Mouse (Mus musculus): ENCODE measurements around the gene Zfp36l3. TPM values are rescaled to one million over a fixed set of nuclear protein-coding genes. Genes with fewer than 3 reads are reported as not detected.

Gene Zfp36l3
- not detected for polyA plus RNA-seq (2017; shearing (Covaris generic))

DNA sequence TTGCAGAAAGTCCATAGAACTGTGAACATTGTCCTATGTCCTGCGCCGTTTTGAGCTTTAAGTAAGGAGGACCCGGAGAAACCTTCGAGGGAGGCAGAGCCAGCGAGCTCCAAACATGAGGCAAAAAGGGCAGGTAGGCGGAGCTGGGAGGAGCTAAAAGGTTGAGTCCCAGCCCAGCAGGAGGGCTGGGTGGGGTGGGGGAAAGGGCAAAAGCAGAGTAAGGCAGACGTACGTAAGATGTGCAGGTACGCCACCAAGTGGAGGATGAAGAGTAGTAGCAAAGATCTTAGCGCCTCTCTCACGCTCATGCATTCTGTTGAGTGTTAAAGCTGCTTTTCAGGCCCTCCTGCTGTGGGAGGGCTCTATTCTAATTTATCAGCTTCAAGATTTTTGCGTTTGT is at the start of gene Zfp36l3:
TSS of gene Zfp36l3 (minus strand) at position 119 of the 400 bp plus-strand sequence.

GRCm38 (mm10) chrX:53797519-53797918 is 21.3 kb upstream of the Zfp36l3 start, which contains the start of gene Xlr:
Xlr (minus strand) TSS chrX:53797706.

GRCm38 (mm10) chrX:53757736-53758135 is 18.5 kb downstream of the Zfp36l3 start, which contains the start of gene 1700013H16Rik:
1700013H16Rik (minus strand) TSS chrX:53757831.

GRCm38 (mm10) chrX:53724596-53724995 is 51.6 kb downstream of the Zfp36l3 start, which contains the start of gene 4930502E18Rik:
4930502E18Rik (plus strand) TSS chrX:53724826.

Other genes starting within 250 kb of the Zfp36l3 start
- gene Rtl8c, start 168.4 kb downstream of the Zfp36l3 start, polyA plus RNA-seq (2017; shearing (Covaris generic)), result 10 to 100 TPM; 23.0 to 37.9 TPM
- not detected for gene Gm14597, start 167.4 kb downstream of the Zfp36l3 start, polyA plus RNA-seq (2017; shearing (Covaris generic))
- gene Rtl8a, start 132.7 kb downstream of the Zfp36l3 start, polyA plus RNA-seq (2017; shearing (Covaris generic)), result 10 to 100 TPM; 28.2 to 30.8 TPM
- gene Rtl8b, start 106.0 kb downstream of the Zfp36l3 start, polyA plus RNA-seq (2017; shearing (Covaris generic)), result 10 to 100 TPM; 22.5 to 25.8 TPM
- under 1 TPM in 1 of 2 experiments, not detected in 1; 0.14 TPM for gene 4930502E18Rik, start 51.6 kb downstream of the Zfp36l3 start, polyA plus RNA-seq (2017; shearing (Covaris generic))
- not detected for gene 1700013H16Rik, start 18.6 kb downstream of the Zfp36l3 start, polyA plus RNA-seq (2017; shearing (Covaris generic))
- 1 to 10 TPM; 3.3 to 4.1 TPM for gene Xlr, start 21.3 kb upstream of the Zfp36l3 start, polyA plus RNA-seq (2017; shearing (Covaris generic))